Mouse (Mus musculus): Measurements from ENCODE around the gene Rhox7b. TPM values are rescaled to one million over a fixed set of nuclear protein-coding genes. Genes with fewer than 3 reads are reported as not detected.
A peak's percentile ranks its signal among the peaks of the same experiment; 100 is the strongest.
"Not testable (repeated sequence)": the region's sequence is repeated elsewhere in the genome, so short reads cannot be mapped to it uniquely, and the experiment has no call there.

Rhox7b gene
- not detected in 2 replicates for polyA plus RNA-seq (2014; fragmentation: Nextera tagmentation; extraction: Ambion mirVana)

GRCm38 (mm10) chrX:37897132-37897531 lies at the start of gene Rhox7b:
Gene Rhox7b, minus strand, starts transcription at chrX:37897232.
- ATAC-seq (ENCODE audit: insufficient number of reproducible peaks, low FRiP score, low TSS enrichment, low read depth); H3K4me2 ChIP-seq (ENCODE audit: low read depth, severe bottlenecking); DNase-seq (ENCODE audit: low spot score); H3K27ac ChIP-seq (replicated peaks; ENCODE audit: low read depth, low read length); H3K4me1 ChIP-seq (ENCODE audit: control insufficient read depth, insufficient read depth, low read length); H3K9ac ChIP-seq (ENCODE audit: low read length); H3K27me3 ChIP-seq (ENCODE audit: control insufficient read depth, insufficient read depth, low read length); H3K9me3 ChIP-seq (ENCODE audit: control insufficient read depth, low read length); H3K36me3 ChIP-seq (ENCODE audit: control insufficient read depth, insufficient read depth, low read length); H3K4me3 ChIP-seq (ENCODE audit: low read depth, low read length): not testable (repeated sequence)
- 75% methylated on average over 9 of the region's 9 CpGs for WGBS

- Histone ChIP-seq H3K27ac (replicated peaks; ENCODE audit: low read depth, low read length) (no peak overlapping the region), H3K4me3 (ENCODE audit: low read depth, low read length) (no peak overlapping the region), H3K36me3 (ENCODE audit: control insufficient read depth, insufficient read depth, low read length) (no peaks in the 10 kb centered on the region), H3K4me2 (ENCODE audit: low read depth, severe bottlenecking) (no peak overlapping the region), H3K9ac (ENCODE audit: low read length) (no peak overlapping the region), H3K4me1 (ENCODE audit: control insufficient read depth, insufficient read depth, low read length) (no peaks in the 10 kb centered on the region), H3K27me3 (ENCODE audit: control insufficient read depth, insufficient read depth, low read length) (no peaks in the 10 kb centered on the region), H3K9me3 (ENCODE audit: control insufficient read depth, low read length) (no peaks in the 10 kb centered on the region)
- ATAC-seq (ENCODE audit: insufficient number of reproducible peaks, low FRiP score, low TSS enrichment, low read depth) = no peak
- WGBS = 68% methylated on average over 4 of the region's 4 CpGs
- DNase-seq (ENCODE audit: low spot score) = no peak
Observed at GRCm38 (mm10) chrX:37916311-37916710, 19.3 kb upstream of the Rhox7b start.

GRCm38 (mm10) chrX:37908581-37908980 lies 11.5 kb upstream of the Rhox7b start:
- H3K27me3 ChIP-seq (ENCODE audit: control insufficient read depth, insufficient read depth, low read length) = no peaks in the 10 kb centered on the region
- ATAC-seq (ENCODE audit: insufficient number of reproducible peaks, low FRiP score, low TSS enrichment, low read depth) (no peak), DNase-seq (ENCODE audit: low spot score) (peak; percentile 21)
- WGBS = 57% methylated on average over 7 of the region's 7 CpGs
- H3K9me3 ChIP-seq (ENCODE audit: control insufficient read depth, low read length) = no peaks in the 10 kb centered on the region
- no peak overlapping the region for H3K9ac ChIP-seq (ENCODE audit: low read length)
- H3K4me1 ChIP-seq (ENCODE audit: control insufficient read depth, insufficient read depth, low read length) = no peaks in the 10 kb centered on the region
- no peak overlapping the region for H3K4me3 ChIP-seq (ENCODE audit: low read depth, low read length)
- no peaks in the 10 kb centered on the region for H3K36me3 ChIP-seq (ENCODE audit: control insufficient read depth, insufficient read depth, low read length)
- H3K27ac ChIP-seq (replicated peaks; ENCODE audit: low read depth, low read length) = no peak overlapping the region
- H3K4me2 ChIP-seq (ENCODE audit: low read depth, severe bottlenecking) = no peak overlapping the region

GRCm38 (mm10) chrX:37903727-37904126 lies 6.7 kb upstream of the Rhox7b start:
- Histone ChIP-seq H3K36me3 (ENCODE audit: control insufficient read depth, insufficient read depth, low read length) (no peaks in the 10 kb centered on the region), H3K4me1 (ENCODE audit: control insufficient read depth, insufficient read depth, low read length) (no peaks in the 10 kb centered on the region), H3K9me3 (ENCODE audit: control insufficient read depth, low read length) (no peaks in the 10 kb centered on the region), H3K27ac (replicated peaks; ENCODE audit: low read depth, low read length) (no peak overlapping the region), H3K27me3 (ENCODE audit: control insufficient read depth, insufficient read depth, low read length) (no peaks in the 10 kb centered on the region), H3K4me3 (ENCODE audit: low read depth, low read length) (no peak overlapping the region), H3K4me2 (ENCODE audit: low read depth, severe bottlenecking) (no peak overlapping the region), H3K9ac (ENCODE audit: low read length) (no peak overlapping the region)
- 78% methylated on average over 5 of the region's 5 CpGs for WGBS
- DNase-seq (ENCODE audit: low spot score) (no peak), ATAC-seq (ENCODE audit: insufficient number of reproducible peaks, low FRiP score, low TSS enrichment, low read depth) (no peak)

GRCm38 (mm10) chrX:37901670-37902069 lies 4.6 kb upstream of the Rhox7b start, which contains the start of gene Rhox9:
Gene Rhox9, minus strand, starts transcription at chrX:37901770.
- not testable (repeated sequence) for ATAC-seq (ENCODE audit: insufficient number of reproducible peaks, low FRiP score, low TSS enrichment, low read depth); H3K27ac ChIP-seq (replicated peaks; ENCODE audit: low read depth, low read length); H3K9me3 ChIP-seq (ENCODE audit: control insufficient read depth, low read length); H3K9ac ChIP-seq (ENCODE audit: low read length); H3K27me3 ChIP-seq (ENCODE audit: control insufficient read depth, insufficient read depth, low read length); H3K36me3 ChIP-seq (ENCODE audit: control insufficient read depth, insufficient read depth, low read length); H3K4me3 ChIP-seq (ENCODE audit: low read depth, low read length); H3K4me1 ChIP-seq (ENCODE audit: control insufficient read depth, insufficient read depth, low read length); H3K4me2 ChIP-seq (ENCODE audit: low read depth, severe bottlenecking); DNase-seq (ENCODE audit: low spot score)
- WGBS = 91% methylated on average over 10 of the region's 18 CpGs

GRCm38 (mm10) chrX:37878844-37879243 lies 18.2 kb downstream of the Rhox7b start, which contains the start of gene Rhox8:
Gene Rhox8, minus strand, starts transcription at chrX:37878944.
- Histone ChIP-seq H3K4me1 (ENCODE audit: control insufficient read depth, insufficient read depth, low read length) (no peaks in the 10 kb centered on the region), H3K27ac (replicated peaks; ENCODE audit: low read depth, low read length) (no peak within 1 kb of the TSS), H3K4me3 (ENCODE audit: low read depth, low read length) (no peak within 1 kb of the TSS), H3K4me2 (ENCODE audit: low read depth, severe bottlenecking) (no peak within 1 kb of the TSS), H3K9ac (ENCODE audit: low read length) (no peak within 1 kb of the TSS), H3K27me3 (ENCODE audit: control insufficient read depth, insufficient read depth, low read length) (no peaks in the 10 kb centered on the region), H3K36me3 (ENCODE audit: control insufficient read depth, insufficient read depth, low read length) (no peaks in the 10 kb centered on the region), H3K9me3 (ENCODE audit: control insufficient read depth, low read length) (no peaks in the 10 kb centered on the region)
- DNase-seq (ENCODE audit: low spot score) (no peak), ATAC-seq (ENCODE audit: insufficient number of reproducible peaks, low FRiP score, low TSS enrichment, low read depth) (no peak)
- WGBS = 76% methylated on average over 4 of the region's 4 CpGs

- no peaks in the 10 kb centered on the region for H3K36me3 ChIP-seq (ENCODE audit: control insufficient read depth, insufficient read depth, low read length)
- DNase-seq (ENCODE audit: low spot score) = no peak
- H3K27me3 ChIP-seq (ENCODE audit: control insufficient read depth, insufficient read depth, low read length) = no peaks in the 10 kb centered on the region
- no peak for ATAC-seq (ENCODE audit: insufficient number of reproducible peaks, low FRiP score, low TSS enrichment, low read depth)
- no peak overlapping the region for H3K9ac ChIP-seq (ENCODE audit: low read length)
- WGBS = 98% methylated on average over 2 of the region's 2 CpGs
- no peak overlapping the region for H3K4me3 ChIP-seq (ENCODE audit: low read depth, low read length)
- H3K27ac ChIP-seq (replicated peaks; ENCODE audit: low read depth, low read length) = no peak overlapping the region
- no peaks in the 10 kb centered on the region for H3K4me1 ChIP-seq (ENCODE audit: control insufficient read depth, insufficient read depth, low read length)
- H3K4me2 ChIP-seq (ENCODE audit: low read depth, severe bottlenecking) = no peak overlapping the region
- no peaks in the 10 kb centered on the region for H3K9me3 ChIP-seq (ENCODE audit: control insufficient read depth, low read length)
Observed at GRCm38 (mm10) chrX:37871641-37872040, 25.4 kb downstream of the Rhox7b start.

Other genes with a start within 250 kb of the Rhox7b start
- not detected in 2 replicates for gene Rhox4g, start 245.9 kb downstream of the Rhox7b start, polyA plus RNA-seq (2014; fragmentation: Nextera tagmentation; extraction: Ambion mirVana)
- gene Rhox3h, start 228.5 kb downstream of the Rhox7b start, polyA plus RNA-seq (2014; fragmentation: Nextera tagmentation; extraction: Ambion mirVana) = not detected in 2 replicates
- gene Rhox2h, start 224.0 kb downstream of the Rhox7b start, polyA plus RNA-seq (2014; fragmentation: Nextera tagmentation; extraction: Ambion mirVana) = not detected in 2 replicates
- 0.71 and 1.3 TPM in 2 replicates for gene Rhox5, start 92.4 kb downstream of the Rhox7b start, polyA plus RNA-seq (2014; fragmentation: Nextera tagmentation; extraction: Ambion mirVana)
- not detected in 2 replicates for gene Rhox6, start 70.3 kb downstream of the Rhox7b start, polyA plus RNA-seq (2014; fragmentation: Nextera tagmentation; extraction: Ambion mirVana)
- gene Rhox7a, start 65.5 kb downstream of the Rhox7b start, polyA plus RNA-seq (2014; fragmentation: Nextera tagmentation; extraction: Ambion mirVana) = not detected in 2 replicates
- not detected in 2 replicates for gene Rhox8, start 18.3 kb downstream of the Rhox7b start, polyA plus RNA-seq (2014; fragmentation: Nextera tagmentation; extraction: Ambion mirVana)
- not detected in 2 replicates for gene Rhox9, start 4.5 kb upstream of the Rhox7b start, polyA plus RNA-seq (2014; fragmentation: Nextera tagmentation; extraction: Ambion mirVana)
- not detected in 2 replicates for gene Btg1-ps1, start 121.6 kb upstream of the Rhox7b start, polyA plus RNA-seq (2014; fragmentation: Nextera tagmentation; extraction: Ambion mirVana)
- gene Btg1-ps2, start 145.9 kb upstream of the Rhox7b start, polyA plus RNA-seq (2014; fragmentation: Nextera tagmentation; extraction: Ambion mirVana) = not detected in 2 replicates
- not detected in 2 replicates for gene Rhox10, start 169.2 kb upstream of the Rhox7b start, polyA plus RNA-seq (2014; fragmentation: Nextera tagmentation; extraction: Ambion mirVana)
- gene Rhox11, start 187.9 kb upstream of the Rhox7b start, polyA plus RNA-seq (2014; fragmentation: Nextera tagmentation; extraction: Ambion mirVana) = not detected in 2 replicates
- gene Rhox12, start 213.7 kb upstream of the Rhox7b start, polyA plus RNA-seq (2014; fragmentation: Nextera tagmentation; extraction: Ambion mirVana) = not detected in 2 replicates
- not detected in 2 replicates for gene Rhox13, start 224.0 kb upstream of the Rhox7b start, polyA plus RNA-seq (2014; fragmentation: Nextera tagmentation; extraction: Ambion mirVana)